Mouse (Mus musculus): ENCODE measurements at regions not wholly inside any gene's neighbourhood (a gene's known extent, or its start where the extent isn't known, plus 50 kb on each side); places are given as distances from the start of the nearest gene placed in this dataset.

DNA sequence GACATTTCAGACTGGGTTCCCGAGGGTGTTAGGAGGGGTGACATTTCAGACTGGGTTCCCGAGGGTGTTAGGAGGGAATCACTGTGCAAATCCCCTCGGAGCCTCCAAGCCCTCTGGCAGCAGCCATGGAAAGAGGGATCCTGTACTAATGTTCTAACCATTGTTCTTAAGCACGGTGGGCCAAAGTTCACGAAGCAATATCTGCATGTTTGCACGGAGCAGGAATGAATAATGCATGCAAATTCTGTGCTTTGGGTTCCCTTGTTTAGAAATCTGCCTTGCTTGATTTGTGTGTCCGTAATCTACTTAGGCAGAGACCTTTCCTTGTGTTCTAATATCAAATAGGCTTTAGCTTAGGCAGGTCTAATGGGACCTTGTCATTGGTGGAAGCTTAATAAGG lies 55.9 kb upstream of the Zfp280d start:
- TF ChIP-seq CTCF (IDR thresholded peaks at IDR 0.05; ENCODE audit: low read depth, low read length) (no peak), POLR2A (IDR thresholded peaks at IDR 0.05; ENCODE audit: extremely low read depth, insufficient read depth, low read length) (no peak)

Data from liver, adult 2 months (tissue).